In genomic region chr19:23129908-23130307, GRCm38 (mm10) we compare ENCODE assay signal across 14 mouse cellular contexts.
"Had no signal": no experiment of that assay in that cellular context is flagged by ENCODE, and none has a peak within 500 bp of the region (broad histone marks: within the 10 kb centered on the region; RNA-seq: fewer than 3 reads in every experiment).

No protein-coding gene starts in this region.

- H3K27ac ChIP-seq: intestine, embryonic 15.5 days; kidney, embryonic 15.5 days; left cerebral cortex, adult 2 months; limb, embryonic 10.5 days; midbrain, embryonic 12.5 days had no signal

- H3K9ac ChIP-seq: intestine, embryonic 15.5 days; kidney, embryonic 15.5 days; lung, embryonic 14.5 days; midbrain, embryonic 12.5 days had no signal

- H3K4me2 ChIP-seq: intestine, embryonic 15.5 days; kidney, embryonic 15.5 days; lung, embryonic 14.5 days; midbrain, embryonic 12.5 days had no signal

- H3K4me3 ChIP-seq: intestine, embryonic 15.5 days; kidney, embryonic 15.5 days; left cerebral cortex, adult 2 months; limb, embryonic 10.5 days; megakaryocyte, embryonic 14.5 days; midbrain, embryonic 12.5 days had no signal

- ATAC-seq: intestine, embryonic 15.5 days had no signal

- DNase-seq: kidney, adult 18-20 months; kidney, postnatal 14 days; lung, embryonic 14.5 days; lung, postnatal 10 days; lung, postnatal 4 days; right cerebral cortex, adult 18-20 months; right cerebral cortex, postnatal 25 days; thymus, postnatal 4 days had no signal

- H3K9me3 ChIP-seq: intestine, embryonic 15.5 days; kidney, embryonic 15.5 days; limb, embryonic 10.5 days; megakaryocyte, embryonic 14.5 days; midbrain, embryonic 12.5 days had no signal

- H3K27me3 ChIP-seq: intestine, embryonic 15.5 days; megakaryocyte, embryonic 14.5 days had no signal

- H3K36me3 ChIP-seq: intestine, embryonic 15.5 days; kidney, embryonic 15.5 days; limb, embryonic 10.5 days; midbrain, embryonic 12.5 days had no signal
